Mouse (Mus musculus) cerebellum, adult 2 months (tissue): ENCODE measurements around the gene Nup54.

ENCODE experiments used
- CTCF ChIP-seq: fragments of 200-500 bp; IDR thresholded peaks from 2 replicates; pipeline ENCODE4 v1.5.1; 2011; ENCODE audit warnings: low read depth, mild to moderate bottlenecking, control low read depth, low read length, moderate library complexity, borderline replicate concordance; ENCODE audit not compliant: insufficient read depth
- POLR2A ChIP-seq: fragments of 200-500 bp; IDR thresholded peaks from 2 replicates; pipeline ENCODE4 v1.6.1; 2011; ENCODE audit warnings: low read length, control low read depth, borderline replicate concordance; ENCODE audit not compliant: insufficient read depth

DNA sequence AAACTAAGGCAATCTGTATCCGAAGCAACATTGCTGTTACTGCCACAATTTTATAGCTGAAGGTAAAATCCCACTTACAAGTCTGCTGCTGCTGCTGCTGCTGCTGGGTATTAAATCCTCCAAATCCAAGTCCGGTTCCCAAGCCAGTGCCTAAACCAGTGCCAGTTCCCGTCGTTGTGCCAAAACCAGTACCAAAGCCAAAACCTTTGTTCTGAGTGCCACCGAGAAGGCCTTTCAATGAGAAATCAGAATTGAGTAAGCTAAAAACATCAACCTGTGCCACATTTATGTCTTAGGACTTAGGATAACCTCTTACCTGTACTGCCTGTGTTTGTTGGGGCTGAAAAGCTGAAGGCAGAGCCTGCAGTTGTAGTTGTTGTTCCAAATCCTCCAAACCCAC lies 4.3 kb downstream of the Nup54 start:
- TF ChIP-seq CTCF: no peak
- TF ChIP-seq POLR2A: no peak
